Mouse (Mus musculus) thymus, postnatal 10 days (tissue): ENCODE data around the gene Ccdc88c.
A peak's percentile ranks its signal among the peaks of the same experiment; 100 is the strongest.

Source experiments
- DNase-seq, 2 experiments: peaks; one replicate each; pipeline ENCODE4 v3.0.0; 2021; ENCODE audit warnings: low spot score in 2 of 2

The Ccdc88c gene

GRCm38 (mm10) chr12:101028954-101029731 is at the start of gene Ccdc88c:
Gene Ccdc88c, minus strand, starts transcription at chr12:101029056.
- DNase-seq, result peak; percentile 93 to 97

DNA sequence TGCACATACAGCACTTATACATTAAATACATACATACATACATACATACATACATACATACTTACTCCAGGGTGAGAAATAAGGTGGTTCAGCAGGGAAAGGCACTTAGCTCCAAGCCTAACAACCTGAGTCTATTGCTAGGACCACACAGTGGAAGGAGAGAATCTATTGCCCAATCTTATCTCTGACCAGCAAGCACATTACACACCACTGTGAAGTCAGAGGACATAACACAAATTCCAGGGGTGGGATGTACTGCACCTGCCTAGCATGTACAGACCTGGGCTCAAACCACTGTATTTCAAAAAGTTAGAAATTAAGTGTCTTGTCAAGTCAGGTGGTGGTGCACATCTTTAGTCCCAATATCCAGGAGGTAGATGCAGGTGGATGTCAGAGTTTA is 49.1 kb upstream of the Ccdc88c start:
- no peak for DNase-seq

- no peak for DNase-seq
Observed at GRCm38 (mm10) chr12:101075433-101075832, 46.6 kb upstream of the Ccdc88c start.

GRCm38 (mm10) chr12:101074821-101075429 is 46.1 kb upstream of the Ccdc88c start:
- no peak for DNase-seq

DNA sequence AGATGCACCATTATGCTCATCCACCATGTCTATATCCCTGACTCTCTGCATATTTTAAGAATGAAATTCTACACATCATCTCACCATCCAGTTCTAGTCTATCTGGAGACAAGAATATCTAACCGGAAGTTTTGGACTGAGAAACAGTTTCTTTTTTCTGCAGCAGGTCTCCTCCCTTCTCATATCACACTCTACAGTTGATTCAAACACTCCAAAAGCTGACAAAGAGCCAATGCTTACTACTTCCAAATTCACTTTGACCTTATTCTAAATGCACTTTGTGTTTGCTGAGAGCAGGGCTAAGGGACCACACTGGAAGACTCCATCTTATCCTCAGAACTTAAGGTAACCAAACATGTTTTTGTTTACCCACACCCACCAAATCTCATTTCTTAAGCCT is 41.0 kb upstream of the Ccdc88c start:
- DNase-seq, result no peak

DNA sequence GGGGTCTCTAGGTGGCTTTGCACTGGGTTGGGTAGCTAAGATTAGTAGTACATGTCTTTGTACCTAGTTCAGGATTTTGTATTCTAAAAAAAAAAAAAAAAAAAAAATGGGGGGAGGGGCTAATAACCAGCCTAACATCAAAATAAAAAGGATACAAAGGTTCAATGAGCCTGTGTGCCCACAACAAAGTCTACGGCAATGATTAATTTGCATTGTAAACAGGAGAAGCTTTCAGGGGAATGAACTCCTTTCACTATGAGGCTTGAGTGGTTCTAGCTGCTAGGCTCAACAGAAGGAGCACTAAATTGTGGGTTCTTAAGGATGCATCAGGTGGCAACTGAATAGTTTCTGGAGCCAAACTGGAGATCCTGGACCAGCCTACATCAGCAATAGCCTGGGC is 37.5 kb upstream of the Ccdc88c start:
- DNase-seq, result no peak

DNA sequence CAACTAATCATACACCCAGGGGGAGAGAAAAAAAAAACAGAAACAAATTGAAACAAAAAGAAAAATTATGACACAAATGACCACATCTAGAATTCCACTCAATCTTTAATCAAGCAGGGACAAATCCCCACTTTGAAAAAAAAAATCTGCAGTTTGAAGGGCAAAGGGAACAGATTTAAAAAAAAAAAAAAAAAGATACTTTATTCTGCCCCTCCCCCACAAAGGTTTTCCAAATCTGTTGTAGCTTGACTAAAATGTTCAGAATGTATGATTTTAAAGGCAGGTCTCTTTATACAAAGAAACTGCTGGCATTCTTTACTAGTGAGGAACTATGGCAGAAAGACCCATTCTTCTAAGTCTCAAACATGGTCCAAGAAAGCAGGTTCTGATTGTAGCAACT is 11.1 kb upstream of the Ccdc88c start:
- no peak for DNase-seq

DNA sequence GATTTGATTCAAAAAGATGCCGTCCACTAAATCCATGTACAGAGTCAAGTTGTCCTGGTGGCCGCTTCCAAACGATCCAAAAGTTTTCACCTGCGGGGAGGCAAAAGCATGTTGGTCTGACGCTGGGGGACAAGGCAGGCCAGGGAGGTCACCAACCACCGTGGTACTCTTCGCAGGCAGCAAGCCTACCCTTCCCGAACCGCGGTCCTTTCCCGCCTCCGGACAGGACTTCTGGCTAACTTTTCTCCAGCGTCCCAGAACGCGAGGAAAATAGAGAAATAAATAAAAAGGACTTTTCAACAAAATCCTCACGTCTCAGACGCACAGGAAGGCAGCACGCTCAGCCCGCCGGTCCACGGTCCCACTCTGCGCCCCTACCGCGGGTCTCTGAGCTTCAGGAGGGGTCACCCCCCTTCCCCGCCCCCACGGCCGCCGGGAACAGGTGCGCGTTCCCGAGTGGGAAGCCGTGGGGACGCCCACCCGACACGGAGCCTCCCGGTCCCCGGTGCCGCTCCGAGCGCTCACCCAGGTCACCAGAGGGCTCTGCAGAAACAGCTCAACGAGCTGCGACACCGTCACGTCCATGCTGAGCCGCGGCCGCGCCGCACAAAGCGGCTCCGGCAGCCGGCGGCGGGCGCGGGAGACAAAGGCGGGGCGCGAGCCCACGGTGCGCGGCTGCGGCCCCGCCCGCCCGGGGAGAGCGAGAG is 456 bp downstream of the Ccdc88c start:
- DNase-seq, result peak in 1 of 2 experiments; percentile 65

GRCm38 (mm10) chr12:101027451-101028246 is 1.2 kb downstream of the Ccdc88c start:
- DNase-seq, result peak in 1 of 2 experiments; percentile 39

GRCm38 (mm10) chr12:101026946-101027345 is 1.9 kb downstream of the Ccdc88c start:
- DNase-seq, result no peak

- no peak for DNase-seq
Observed at GRCm38 (mm10) chr12:101026518-101026917, 2.3 kb downstream of the Ccdc88c start.

DNA sequence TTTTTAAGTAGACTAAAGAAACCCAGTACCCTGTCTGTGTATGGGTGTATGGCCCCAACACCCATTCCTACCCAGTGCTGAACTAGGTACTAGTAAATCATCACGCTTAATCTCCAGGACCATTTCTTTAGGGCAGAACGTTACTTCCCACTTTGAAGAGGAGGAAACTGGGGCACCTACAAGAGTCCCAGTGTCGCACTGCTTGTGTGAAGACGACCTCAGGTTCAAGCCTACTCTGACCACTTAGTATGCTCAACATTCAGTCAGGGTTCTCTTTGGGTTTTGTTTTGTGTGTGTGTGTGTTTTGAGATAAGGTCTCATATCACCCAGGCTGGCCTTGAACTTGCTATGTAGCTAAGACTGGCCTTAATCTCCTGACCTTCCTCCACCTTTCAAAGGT is 2.8 kb downstream of the Ccdc88c start:
- no peak for DNase-seq

DNA sequence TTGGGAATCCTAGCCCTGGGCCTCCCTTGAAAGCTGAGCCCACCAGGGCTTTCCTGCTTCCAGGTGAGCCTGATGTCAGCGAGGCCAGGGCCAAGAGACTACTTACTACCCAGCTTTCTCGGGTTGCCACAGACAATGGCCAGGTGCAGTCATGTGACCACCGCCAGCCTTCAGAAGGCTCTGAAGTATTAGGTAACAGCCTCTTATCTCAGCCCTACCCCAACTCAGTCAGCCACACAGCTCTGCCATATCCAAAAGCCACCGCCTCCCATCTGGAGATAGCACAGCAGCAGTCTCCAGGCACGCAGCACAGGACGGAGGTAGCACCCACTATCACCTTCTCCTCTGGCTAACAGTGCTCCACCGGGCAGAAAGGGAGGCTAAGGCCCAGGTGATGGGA is 3.5 kb downstream of the Ccdc88c start:
- DNase-seq, result no peak

DNA sequence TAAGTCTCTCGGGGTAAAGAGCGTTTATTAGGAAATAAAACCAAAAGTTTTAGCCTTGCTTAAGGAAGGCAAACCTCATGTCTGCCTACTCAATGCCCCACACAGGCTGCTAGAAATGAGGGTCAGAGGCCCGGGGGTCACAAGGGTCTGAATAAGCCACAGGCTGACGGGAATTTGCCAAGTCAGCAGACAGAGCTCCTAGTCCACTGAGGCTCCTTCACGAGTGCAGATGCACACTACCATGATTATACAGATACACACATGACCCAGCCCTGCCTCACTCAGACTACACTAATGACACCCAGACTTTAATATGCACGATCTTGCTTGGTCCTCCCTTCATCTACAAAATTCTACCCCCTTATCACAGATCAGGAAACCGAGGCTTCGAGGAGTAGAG is 4.0 kb downstream of the Ccdc88c start:
- DNase-seq, result no peak

DNA sequence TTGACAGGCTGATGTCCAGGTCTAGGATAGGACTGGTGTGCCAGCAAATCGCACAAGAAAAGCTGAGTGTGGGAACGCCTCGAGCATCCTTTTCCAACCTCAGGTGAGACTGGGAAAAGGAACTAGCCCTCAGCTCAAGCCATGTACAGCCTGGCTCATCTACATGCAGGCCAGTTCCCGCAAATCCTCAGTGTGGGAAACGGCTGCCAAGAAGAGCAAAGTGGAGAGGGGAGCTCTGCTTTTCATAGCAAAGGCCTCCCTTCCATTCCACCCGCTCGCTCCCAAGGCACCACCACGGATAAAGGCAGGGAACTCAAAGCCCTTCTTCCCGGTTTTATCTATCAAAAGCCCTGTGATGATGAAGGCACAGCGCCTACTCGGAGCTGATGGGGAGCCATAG is 5.7 kb downstream of the Ccdc88c start:
- no peak for DNase-seq

- DNase-seq, result no peak
Observed at GRCm38 (mm10) chr12:101022353-101022752, 6.5 kb downstream of the Ccdc88c start.

DNA sequence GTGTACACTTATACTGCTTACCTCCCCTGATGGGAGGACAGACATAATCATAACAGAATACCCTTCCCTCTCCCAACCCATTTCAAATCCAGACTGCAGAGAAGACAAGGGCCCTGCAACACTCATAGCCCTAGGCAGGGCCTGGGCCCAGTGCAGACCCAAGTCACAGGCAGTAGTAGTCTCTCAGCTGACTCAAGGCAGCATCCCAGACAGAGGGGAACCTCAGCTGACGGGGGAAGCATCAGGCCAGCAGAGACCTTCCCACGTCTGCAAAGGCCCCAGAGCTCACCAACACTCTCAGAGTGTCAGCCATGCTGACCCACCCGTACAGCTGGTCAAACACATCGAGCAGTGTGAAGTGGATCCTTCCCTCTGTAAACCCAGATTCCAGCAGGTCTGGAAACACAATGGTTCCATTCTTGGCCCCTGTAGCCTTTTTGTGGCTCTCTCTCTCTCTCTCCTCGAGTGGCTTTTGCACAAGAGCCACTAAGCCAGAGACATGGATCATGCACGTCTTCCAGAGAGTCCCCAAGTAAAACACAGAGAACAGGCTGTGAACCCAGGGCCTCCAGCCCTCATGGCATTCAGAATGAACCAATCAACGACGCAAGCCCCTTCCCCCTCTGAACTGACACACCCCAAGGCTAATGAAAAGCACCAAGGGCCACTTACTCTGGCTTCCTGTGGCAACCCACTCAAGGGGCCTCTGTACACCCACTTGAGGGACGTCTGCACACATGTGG is 7.2 kb downstream of the Ccdc88c start:
- DNase-seq, result no peak

- no peak for DNase-seq
Observed at GRCm38 (mm10) chr12:101020210-101021015, 8.4 kb downstream of the Ccdc88c start.

- no peak for DNase-seq
Observed at GRCm38 (mm10) chr12:101019443-101019842, 9.4 kb downstream of the Ccdc88c start.

DNA sequence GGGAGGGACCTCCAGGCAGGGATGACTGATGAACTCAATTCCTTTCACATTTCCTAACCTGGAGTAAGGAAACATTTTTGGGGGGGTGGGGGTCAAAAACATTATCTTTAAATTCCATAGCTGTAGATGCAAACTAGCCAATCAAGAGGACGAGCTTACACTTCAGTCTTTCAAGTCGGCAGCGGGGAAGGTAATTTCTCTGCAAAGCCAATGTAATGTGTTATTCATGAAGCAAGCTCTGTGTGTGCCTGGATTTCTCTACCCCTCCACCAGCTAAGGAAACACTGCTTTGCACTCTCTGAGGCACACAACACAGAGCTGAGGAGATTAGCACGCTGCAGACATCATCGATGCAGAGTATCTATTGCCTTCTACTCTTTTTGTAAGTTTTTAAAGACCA is 9.8 kb downstream of the Ccdc88c start:
- no peak for DNase-seq
